Mouse (Mus musculus) layer of hippocampus, adult 11-12 months (tissue): ENCODE data around the gene Bola2.
A peak's percentile ranks its signal among the peaks of the same experiment; 100 is the strongest.

Source experiments
- DNase-seq: peaks from one replicate; pipeline ENCODE4 v3.0.0; 2022; ENCODE audit warnings: low spot score

The Bola2 gene

DNA sequence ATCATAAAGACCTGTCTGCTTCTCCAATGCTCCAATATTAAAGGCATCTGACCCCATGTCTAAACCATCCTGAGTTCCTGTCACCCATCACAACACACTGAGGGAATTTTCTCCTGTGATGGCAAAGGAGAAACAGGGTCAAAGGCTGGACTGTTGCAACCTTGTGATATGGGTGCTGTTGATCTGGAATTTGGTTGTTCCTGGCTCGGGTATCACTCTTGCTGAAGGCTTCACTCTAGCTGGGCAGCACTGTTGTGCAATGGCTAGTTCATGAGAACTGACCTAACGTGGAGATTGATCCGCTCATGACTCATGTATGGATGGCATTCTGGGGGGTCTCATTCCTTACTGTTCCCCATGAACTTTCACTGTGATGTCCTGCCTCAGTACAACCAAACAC, 6.2 kb upstream of the Bola2 start:
- no peak for DNase-seq

GRCm38 (mm10) chr7:126690737-126691136, 4.5 kb upstream of the Bola2 start:
- DNase-seq: no peak

DNA sequence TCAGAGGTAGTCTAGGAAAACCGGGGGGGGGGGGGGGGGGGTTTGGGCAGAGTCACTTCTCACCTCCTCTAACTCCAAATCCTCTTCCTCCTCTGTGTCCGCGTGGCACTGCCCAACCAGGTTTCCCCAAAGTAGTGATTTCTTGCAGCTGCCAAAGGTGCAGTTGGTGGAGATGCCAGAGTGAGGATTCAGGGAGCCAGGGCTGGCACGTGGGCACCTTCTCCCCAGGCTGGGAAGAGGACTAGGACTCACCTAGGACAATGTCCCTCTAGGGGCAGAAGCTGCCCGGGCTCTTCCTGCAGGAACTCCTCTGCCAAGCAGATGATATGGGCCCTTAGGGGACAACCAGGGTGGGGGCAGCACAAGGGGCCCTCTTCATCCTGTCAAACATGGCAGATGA, 3.5 kb upstream of the Bola2 start:
- DNase-seq: no peak

- DNase-seq: no peak
Measured at GRCm38 (mm10) chr7:126692426-126692825, 2.8 kb upstream of the Bola2 start.

GRCm38 (mm10) chr7:126693256-126693655, 1.9 kb upstream of the Bola2 start:
- peak; percentile 91 for DNase-seq

DNA sequence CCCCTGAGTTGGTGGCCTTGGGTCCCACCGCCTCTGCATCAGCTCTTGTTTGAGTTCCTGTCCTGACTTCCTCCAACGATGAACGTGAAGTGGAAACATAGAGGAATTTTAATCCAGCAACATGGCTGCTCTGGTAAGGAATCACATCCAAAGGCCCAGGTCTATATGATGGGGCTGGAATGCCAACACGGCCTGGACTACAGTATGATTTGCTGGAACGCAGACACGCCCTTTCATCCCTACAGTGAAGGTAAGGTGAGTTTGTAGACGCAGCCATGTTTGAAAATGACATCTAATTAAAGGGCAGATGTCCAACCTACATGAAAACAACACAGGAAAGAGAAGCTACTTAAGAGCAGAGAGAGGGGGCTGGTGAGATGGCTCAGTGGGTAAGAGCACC, 1.4 kb upstream of the Bola2 start:
- DNase-seq: no peak

DNA sequence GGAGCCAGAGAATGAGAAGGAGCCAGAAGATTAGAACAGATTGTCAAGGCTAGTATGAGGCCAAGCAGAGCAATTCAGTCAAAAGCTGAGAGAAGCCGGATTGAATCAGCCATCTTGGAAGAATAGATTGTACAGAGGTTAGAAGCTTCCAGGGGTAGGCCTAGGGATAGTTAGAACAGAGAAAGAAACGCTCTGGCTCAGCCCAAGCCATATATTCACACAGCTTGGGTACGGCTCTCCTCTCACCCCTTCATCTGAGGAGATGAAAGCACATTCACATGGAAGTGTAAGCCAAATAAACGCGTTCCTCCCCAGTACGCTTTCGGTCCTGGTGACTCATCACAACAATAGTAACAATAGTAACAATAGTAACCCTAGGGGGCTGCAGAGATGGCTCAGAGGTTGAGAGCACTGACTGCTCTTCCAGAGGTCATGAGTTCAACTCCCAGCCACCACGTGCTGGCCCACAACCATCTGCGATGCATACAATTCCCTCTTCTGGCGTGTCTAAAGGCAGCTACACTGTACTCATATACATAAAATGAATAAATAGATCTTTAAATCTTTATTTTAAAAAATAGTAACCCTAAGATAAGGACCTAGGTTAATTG, 655 bp upstream of the Bola2 start:
- DNase-seq: no peak

DNA sequence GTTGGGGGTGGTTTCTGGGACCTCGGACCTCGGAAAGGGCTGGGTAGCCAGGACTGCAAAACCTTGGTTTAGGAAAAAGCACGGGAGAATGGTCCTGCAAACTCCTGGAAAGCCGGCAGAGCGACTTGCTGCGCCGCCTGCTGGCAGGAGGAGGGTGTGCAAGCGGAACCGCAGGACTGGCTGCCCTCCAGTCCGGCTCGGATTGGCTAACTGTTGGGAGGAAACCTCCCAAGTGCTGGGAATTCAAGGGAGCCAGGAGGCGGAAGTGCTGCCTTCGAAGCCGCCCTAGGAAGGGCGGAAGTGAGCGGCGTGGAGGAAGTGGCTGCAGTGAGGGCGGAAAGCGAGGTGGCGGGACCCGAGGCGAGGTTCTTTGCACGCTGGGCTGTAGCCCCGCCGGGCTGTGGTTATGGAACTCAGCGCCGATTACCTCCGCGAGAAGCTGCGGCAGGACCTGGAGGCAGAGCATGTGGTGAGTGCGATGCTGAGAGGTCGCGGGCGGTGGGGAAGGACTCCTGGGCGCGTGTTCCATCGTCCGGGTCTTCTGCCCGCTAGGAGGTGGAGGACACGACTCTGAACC, 518 bp downstream of the Bola2 start, which contains the start of gene Slx1b:
Gene Slx1b (minus strand): TSS at position 154 of the 577 bp plus-strand sequence.
- peak; percentile 96 for DNase-seq

DNA sequence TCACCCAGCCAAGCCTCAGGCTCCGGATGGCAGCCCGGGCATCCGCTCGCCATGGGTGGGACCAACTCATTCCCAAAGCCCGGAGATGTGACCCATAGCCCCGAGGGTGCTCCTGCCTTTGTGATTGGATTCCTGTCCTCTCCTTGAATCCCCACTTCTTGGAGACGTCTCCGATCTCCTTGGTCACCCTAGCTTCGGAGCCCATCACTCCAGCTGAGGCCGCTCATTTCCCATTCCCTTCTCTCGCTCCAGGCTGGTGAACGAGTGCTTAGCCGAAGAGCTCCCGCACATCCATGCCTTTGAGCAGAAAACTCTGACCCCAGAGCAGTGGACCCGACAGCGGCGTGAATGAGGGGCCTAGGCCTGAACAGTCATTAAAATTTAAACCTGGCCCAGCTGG, 1.1 kb downstream of the Bola2 start:
- DNase-seq: no peak

- DNase-seq: no peak
Measured at GRCm38 (mm10) chr7:126696886-126697285, 1.7 kb downstream of the Bola2 start.

GRCm38 (mm10) chr7:126697838-126698237, 2.6 kb downstream of the Bola2 start:
- DNase-seq: no peak

GRCm38 (mm10) chr7:126700063-126701015, 5.1 kb downstream of the Bola2 start:
- no peak for DNase-seq

GRCm38 (mm10) chr7:126701070-126701469, 5.9 kb downstream of the Bola2 start:
- DNase-seq: peak; percentile 95

DNA sequence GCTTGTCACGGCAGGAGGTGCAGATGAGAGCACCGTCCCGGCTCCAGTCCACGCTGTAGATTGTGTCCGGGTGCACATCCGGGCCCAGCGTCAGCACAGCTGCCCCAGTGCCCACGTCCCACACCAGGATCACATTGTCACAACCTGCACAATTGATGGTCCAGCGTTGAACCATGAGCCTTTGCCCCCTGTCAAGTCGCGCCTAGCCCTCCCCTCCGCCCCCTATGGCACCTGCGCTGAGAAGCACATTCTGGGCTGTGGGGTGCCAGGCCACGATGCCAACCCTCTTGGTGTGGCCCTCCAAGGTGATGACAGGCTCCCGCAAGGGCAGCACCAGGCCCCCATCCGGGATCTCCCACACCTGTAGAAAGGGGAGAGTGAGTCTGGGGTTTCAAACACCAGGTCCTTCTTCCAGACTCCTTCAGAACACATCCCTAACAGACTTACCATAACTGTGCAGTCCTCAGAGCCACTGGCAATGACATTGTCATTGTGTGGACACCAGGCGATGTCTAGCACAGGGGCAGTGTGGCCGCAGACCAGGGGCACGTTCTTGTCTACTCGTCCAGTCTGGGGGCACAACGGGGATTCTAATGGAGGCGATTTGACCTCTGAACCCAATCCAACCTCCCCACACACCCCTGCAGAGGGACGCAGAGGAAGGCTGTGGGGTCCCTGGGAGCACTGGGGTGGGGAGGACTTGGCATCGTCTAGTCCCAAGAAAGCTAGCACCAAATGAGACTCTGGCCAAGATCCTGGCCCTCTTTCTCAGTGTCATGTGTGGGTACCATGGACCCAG, 6.6 kb downstream of the Bola2 start:
- no peak for DNase-seq

DNA sequence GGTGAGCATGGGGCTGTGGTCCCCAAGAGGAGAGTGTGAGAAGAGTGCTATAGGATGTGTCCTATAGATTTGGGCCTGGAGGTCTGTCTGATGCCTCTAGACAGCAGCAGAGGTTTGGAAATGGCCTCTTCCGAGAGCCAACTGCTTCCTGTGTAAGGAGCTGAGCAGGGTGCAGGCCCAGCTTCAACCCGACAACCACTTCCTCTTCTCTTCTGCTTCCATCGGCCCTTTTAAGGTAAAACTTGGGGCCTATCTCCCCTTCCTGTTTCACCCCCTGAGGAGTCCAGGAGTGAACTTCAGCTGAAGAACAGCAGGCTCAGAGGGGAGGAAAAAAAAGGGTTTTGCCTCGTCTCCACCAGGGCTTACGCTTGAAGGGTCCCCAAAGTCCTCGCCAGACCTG, 7.2 kb downstream of the Bola2 start:
- DNase-seq: peak; percentile 44

DNA sequence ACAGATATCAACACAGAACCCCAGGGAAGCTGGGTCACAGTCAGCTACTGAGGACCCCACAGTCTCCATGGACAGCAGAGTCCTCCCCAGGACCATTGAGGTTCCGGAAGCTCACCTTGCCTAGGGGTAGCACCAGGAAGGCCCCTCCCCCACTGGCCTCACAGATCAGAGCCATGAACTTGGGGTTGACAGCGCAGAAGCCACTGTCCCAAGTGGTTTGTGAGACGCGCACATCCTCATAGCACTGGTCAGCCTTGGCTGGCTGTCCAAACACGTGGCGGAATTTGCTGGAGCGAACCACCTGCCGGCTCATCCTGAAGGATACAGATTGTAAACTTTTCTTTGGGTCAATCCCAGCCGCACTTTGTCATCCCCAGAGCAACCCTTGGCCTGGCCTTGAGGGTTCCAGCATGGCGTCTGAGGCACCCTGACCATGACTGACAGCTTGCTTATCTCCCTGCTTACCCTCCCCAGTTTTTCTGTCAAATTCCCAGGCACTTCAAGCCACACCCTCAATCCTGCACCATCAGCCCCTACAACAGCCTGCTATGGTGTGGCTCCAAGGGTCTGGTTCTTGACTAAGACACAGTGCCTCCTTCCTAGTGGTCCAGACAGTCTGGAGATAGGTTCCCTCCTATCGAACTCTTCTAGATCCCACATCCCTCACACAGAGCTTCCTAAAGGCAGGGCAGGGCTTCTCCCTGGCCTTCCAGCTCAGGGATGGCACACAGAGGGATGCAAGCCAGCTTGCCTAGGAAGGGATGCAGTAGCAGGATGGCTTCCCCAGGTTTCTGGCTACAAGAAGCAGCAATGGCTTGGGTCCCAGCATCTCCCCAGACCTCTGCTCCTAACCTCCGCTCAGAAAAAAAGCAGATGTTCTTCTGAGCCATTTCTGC, 7.9 kb downstream of the Bola2 start:
- no peak for DNase-seq

DNA sequence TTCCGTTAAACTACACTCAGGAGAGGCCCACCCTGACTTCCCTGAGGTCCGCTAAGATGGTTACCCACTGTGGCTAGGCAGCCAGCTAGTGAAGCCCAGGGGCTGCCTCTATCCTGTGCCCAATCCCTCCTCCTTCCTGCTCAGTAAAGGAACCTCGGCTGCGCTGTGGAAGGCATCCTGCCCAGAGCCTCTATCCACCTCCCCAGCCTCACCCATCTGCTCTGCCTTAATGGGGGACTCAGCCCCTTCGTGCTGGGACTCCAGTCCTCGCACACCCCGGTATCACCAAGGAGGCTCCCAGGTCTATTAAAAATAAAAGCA, 8.5 kb downstream of the Bola2 start:
- DNase-seq: no peak

DNA sequence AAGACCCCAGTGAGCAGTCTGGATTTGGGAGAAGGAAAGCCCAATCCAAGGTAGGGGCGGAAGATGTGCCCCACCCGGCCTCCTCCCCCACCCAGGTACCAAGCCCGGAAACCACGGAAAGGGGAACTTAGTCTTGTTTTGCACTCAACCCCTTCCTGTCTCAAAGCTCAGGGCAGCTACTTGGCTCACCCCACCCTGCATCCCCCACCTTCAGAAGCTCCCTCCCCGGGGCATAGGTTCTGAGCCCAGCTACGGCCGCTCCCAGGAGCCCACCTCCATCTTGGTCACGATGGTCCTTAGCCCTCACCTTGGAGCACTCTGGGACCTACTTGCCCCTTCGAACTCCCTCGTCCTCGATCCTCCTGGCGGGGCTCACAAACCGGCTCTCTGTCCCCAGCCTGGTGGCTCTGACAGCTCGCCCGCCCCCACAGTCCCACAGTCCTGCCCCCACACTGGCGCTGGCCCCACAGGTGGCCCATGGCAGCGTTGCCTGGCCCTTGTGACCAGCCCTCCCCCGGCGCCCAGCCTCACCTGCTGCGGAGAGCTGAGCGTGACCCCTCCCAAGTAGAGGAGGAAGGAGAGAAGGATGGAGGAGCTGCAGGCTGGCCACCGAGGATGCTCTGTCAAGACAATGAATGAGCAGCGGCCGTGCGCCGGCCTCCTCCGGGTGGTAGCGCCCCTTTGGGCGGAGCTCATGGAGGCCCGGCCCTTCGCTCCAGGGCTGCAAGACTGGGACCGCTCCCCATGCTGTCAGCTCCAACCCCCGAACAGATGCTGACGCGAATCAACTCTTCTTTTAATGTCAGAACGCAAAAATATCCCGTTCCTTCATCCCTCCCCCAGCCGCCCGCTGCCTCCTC, 9.2 kb downstream of the Bola2 start:
- peak; percentile 92 for DNase-seq

- no peak for DNase-seq
Measured at GRCm38 (mm10) chr7:126707442-126708174, 12.4 kb downstream of the Bola2 start, which contains the start of gene Coro1a. Gene Coro1a (minus strand): TSS chr7:126707787.
